Mouse (Mus musculus) ES-E14 (cell line): Measurements from ENCODE around the gene Fasn. TPM values are rescaled to one million over a fixed set of nuclear protein-coding genes. Genes with fewer than 3 reads are reported as not detected.
"Not testable (repeated sequence)": the region's sequence is repeated elsewhere in the genome, so short reads cannot be mapped to it uniquely, and the experiment has no call there.

ENCODE experiments used
- DNase-seq: peaks from one replicate; pipeline ENCODE4 v3.0.0-alpha.2; 2013; ENCODE audit warnings: low read depth, low spot score
- H3K27ac ChIP-seq: 2 replicates; pipeline ENCODE4 v1.5.1; 2012; ENCODE audit warnings: low read depth, mild to moderate bottlenecking, low read length, moderate library complexity, mixed read lengths; ENCODE audit not compliant: poor library complexity, insufficient read depth, severe bottlenecking
- H3K36me3 ChIP-seq: 2 replicates; pipeline ENCODE4 v1.6.1; 2012; ENCODE audit warnings: mild to moderate bottlenecking, low read length, moderate library complexity, mixed read lengths; ENCODE audit not compliant: control insufficient read depth, poor library complexity, insufficient read depth, severe bottlenecking
- H3K4me1 ChIP-seq, 2 experiments: fragments of 150-350 bp in 1 of 2; sonication (generic) in 1 of 2; 2 replicates each; pipeline ENCODE4 v1.6.1; 2012; ENCODE audit warnings: low read length in 2 of 2, mild to moderate bottlenecking in 1 of 2, mixed read lengths in 1 of 2; ENCODE audit not compliant: control insufficient read depth in 2 of 2, insufficient read depth in 2 of 2, poor library complexity in 1 of 2
- H3K4me3 ChIP-seq, 2 experiments: fragments of 150-350 bp in 1 of 2; sonication (generic) in 1 of 2; 2 replicates each; pipeline ENCODE4 v1.5.1; 2012; ENCODE audit warnings: low read length in 2 of 2, low read depth in 1 of 2, mild to moderate bottlenecking in 1 of 2, mixed read lengths in 1 of 2; ENCODE audit not compliant: insufficient read depth in 1 of 2, poor library complexity in 1 of 2, severe bottlenecking in 1 of 2
- H3K9ac ChIP-seq: 2 replicates; pipeline ENCODE4 v1.6.1; 2012; ENCODE audit warnings: low read depth, mild to moderate bottlenecking, low read length, mixed read lengths; ENCODE audit not compliant: poor library complexity, insufficient read depth, severe bottlenecking
- H3K9me3 ChIP-seq: fragments of 150-350 bp; sonication (generic); 2 replicates; pipeline ENCODE4 v1.6.1; 2012; ENCODE audit warnings: low read depth, mild to moderate bottlenecking, low read length; ENCODE audit not compliant: control insufficient read depth, insufficient read depth
- CHD2 ChIP-seq: IDR thresholded peaks from 2 replicates; pipeline ENCODE4 v1.6.1; 2014; ENCODE audit warnings: mild to moderate bottlenecking, low read depth, low read length, inconsistent platforms
- HCFC1 ChIP-seq: IDR thresholded peaks from 2 replicates; pipeline ENCODE4 v1.6.1; 2012; ENCODE audit warnings: low read length, inconsistent platforms, borderline replicate concordance; ENCODE audit not compliant: insufficient read depth
- MAFK ChIP-seq: IDR thresholded peaks from 2 replicates; pipeline ENCODE4 v1.6.1; 2014; ENCODE audit warnings: mild to moderate bottlenecking, low read depth, low read length, inconsistent platforms; ENCODE audit not compliant: insufficient read depth
- ZC3H11A ChIP-seq: IDR thresholded peaks from 2 replicates; pipeline ENCODE4 v1.6.1; 2012; ENCODE audit warnings: low read depth, mild to moderate bottlenecking, inconsistent platforms, low read length, borderline replicate concordance
- ZNF384 ChIP-seq: IDR thresholded peaks from 2 replicates; pipeline ENCODE4 v1.6.1; 2012; ENCODE audit warnings: low read depth, low read length, inconsistent platforms
- in situ Hi-C, 2 experiments: fragments of 600-800 bp; cut with MboI; formaldehyde crosslinking; loops; one replicate each; pipeline ENCODE4 v1.15.1; 2025; ENCODE audit warnings: low sequenced_read_pairs in 2 of 2, inconsistent platforms in 1 of 2; ENCODE audit not compliant: unreplicated experiment in 2 of 2
- total RNA-seq: library from RNA; depleted of rRNA; stranded (reverse); fragments of 300-350 nt; gene quantifications from 2 replicates; pipeline ENCODE4 v1.2.3, GENCODE M21; 2012

The Fasn gene
- total RNA-seq, 1 experiment = 210 TPM

DNA sequence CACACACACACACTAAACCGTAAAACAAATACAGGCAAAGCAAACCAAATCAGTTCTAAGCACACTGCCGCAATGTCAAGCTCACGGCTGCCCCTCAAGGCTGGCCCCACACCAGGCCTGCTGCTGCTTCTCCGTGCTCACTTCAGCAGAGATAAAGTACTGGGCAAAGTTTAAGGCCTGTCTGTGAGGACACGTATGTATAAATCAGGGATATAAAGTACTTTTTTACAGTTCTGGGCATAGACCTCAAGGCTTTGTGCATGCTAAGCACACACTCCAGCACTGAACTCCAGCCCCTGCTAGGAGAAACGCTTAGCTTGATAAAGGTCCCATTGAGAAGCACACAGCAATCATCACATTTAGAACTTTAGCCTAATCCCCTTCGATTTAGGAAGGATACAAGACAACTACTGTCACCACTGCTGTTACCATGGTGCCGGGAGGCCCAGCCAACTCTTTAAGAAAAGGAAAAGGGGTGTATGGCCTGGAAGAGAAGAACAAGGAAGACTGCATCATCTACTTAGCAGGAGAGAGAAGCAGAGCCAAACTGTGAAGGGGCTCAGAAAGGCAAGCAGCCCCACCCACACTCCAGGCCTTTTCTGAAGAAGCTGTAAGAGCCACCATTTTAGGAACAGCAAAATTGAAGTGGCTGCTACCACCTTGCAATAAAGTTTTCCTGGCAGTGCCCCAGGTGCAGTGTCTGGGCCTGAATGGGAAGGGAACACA lies 9.4 kb upstream of the Fasn start:
- H3K4me3 ChIP-seq = no peak overlapping the region
- no peak for TF ChIP-seq CHD2
- TF ChIP-seq HCFC1 = no peak
- TF ChIP-seq ZC3H11A = no peak
- TF ChIP-seq MAFK = no peak
- TF ChIP-seq ZNF384 = no peak
- DNase-seq = no peak
- in situ Hi-C loops = no loop called here
- no peaks in the 10 kb centered on the region; a peak in 1 of 4 replicates for H3K4me1 ChIP-seq
- H3K9me3 ChIP-seq = no peaks in the 10 kb centered on the region
- H3K36me3 ChIP-seq = no peaks in the 10 kb centered on the region
- H3K9ac ChIP-seq = no peak overlapping the region
- no peak overlapping the region for H3K27ac ChIP-seq

DNA sequence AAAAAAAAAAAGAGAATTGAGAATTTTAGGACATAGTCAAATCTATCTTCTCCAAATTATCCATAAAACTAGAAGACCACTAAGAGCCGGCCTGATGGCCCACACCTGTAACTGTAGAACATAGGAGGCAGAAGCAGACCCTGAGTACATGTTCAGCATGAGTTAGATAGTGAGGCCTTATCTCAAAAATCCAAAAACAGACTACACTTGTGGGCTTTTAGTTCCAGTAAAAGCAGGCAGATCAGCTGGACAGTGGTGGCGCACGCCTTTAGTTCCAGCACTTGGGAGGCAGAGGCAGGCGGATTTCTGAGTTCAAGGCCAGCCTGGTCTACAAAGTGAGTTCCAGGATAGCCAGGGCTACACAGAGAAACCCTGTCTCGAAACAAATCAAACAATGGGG lies 8.6 kb upstream of the Fasn start:
- H3K9ac ChIP-seq, H3K4me1 ChIP-seq, H3K27ac ChIP-seq, H3K4me3 ChIP-seq, DNase-seq, H3K9me3 ChIP-seq, in situ Hi-C loops, H3K36me3 ChIP-seq: not testable (repeated sequence)

DNA sequence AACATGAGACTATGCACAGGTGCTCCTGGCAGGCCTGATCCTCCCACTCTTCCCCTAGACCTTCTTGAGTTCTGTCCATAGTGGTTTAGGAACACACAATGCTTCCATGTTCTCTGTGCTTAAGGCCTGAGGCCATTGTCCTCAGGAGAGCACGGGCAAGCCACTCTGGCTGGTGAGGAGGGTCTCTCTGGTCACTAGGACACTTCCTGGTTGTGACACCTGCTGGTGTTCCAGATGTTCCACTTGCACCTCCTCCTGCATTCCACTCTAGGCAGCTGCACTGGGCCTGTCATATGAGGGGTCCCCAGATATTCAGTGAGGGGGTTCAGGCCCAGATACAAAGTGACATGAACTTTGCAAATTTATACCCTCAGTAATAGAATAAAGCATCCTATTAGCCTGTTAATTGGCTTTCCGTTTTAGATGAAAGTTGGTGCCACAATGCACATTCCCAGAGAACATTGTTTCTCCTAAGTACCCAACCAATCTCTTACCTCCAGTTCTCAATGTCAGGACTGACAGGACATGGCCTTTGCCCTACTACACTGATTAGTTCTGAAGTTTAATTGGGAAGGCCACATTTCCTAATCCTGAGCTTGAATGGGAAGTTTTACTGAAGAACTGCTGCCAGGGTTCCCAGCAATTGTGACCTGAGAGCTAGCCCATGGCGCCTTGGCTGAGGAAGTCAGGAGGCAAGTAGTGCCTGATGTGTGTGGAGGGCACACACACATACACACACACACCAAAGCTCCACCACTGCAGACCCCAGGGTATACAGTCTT lies 7.5 kb upstream of the Fasn start:
- no peaks in the 10 kb centered on the region for H3K36me3 ChIP-seq
- H3K9me3 ChIP-seq = no peaks in the 10 kb centered on the region
- H3K4me1 ChIP-seq = no peaks in the 10 kb centered on the region; a peak in 1 of 4 replicates
- no peak for DNase-seq
- H3K9ac ChIP-seq = no peak overlapping the region
- no peak for TF ChIP-seq ZC3H11A
- no peak for TF ChIP-seq MAFK
- TF ChIP-seq ZNF384 = no peak
- TF ChIP-seq CHD2 = no peak
- TF ChIP-seq HCFC1 = no peak
- H3K4me3 ChIP-seq = no peak overlapping the region
- no peak overlapping the region for H3K27ac ChIP-seq
- in situ Hi-C loops = no loop called here

DNA sequence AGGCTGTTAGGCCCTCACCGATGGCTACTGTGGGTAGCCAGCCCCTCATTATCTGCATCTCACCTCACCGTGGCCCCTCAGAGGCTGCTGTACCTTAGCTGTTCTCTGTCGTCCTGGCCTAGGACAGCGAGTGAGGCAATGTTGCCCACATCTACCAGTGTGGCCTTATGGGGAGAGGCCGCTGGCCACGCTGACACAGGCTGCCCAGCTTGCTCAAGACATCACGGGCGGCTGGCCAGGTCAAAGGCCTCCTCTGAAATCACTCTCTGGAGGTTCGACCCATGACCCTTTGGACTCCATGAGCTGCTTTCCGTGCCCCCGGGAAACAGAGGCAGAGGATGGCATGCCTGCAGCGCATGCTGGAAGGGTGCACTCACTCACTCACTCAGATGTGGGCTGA lies 6.3 kb upstream of the Fasn start:
- Histone ChIP-seq H3K9me3 (no peaks in the 10 kb centered on the region), H3K4me1 (peaks cover 0 to 11% of the 10 kb centered on the region in 2 experiments; a peak in 1 of 4 replicates), H3K36me3 (no peaks in the 10 kb centered on the region; the same call in 1 of the 2 replicates), H3K4me3 (no peak overlapping the region), H3K27ac (no peak overlapping the region), H3K9ac (no peak overlapping the region)
- in situ Hi-C loops = no loop called here
- TF ChIP-seq MAFK (no peak), ZNF384 (no peak), HCFC1 (no peak), ZC3H11A (no peak), CHD2 (no peak)
- DNase-seq = no peak
